Mouse (Mus musculus) spleen, postnatal 36 days (tissue): ENCODE measurements around the gene Prr22.

Experiments
- DNase-seq, 2 experiments: peaks; one replicate each; pipeline ENCODE4 v3.0.0; 2022; ENCODE audit warnings: low spot score in 2 of 2, mixed read lengths in 1 of 2

Gene Prr22

GRCm38 (mm10) chr17:56761077-56761476 lies 9.0 kb upstream of the Prr22 start:
- no peak for DNase-seq

GRCm38 (mm10) chr17:56761991-56762410 lies 8.0 kb upstream of the Prr22 start:
- peak; percentile 88 to 90 for DNase-seq

- DNase-seq: peak; percentile 67 to 74
These were observed 7.0 kb upstream of the Prr22 start for GRCm38 (mm10) chr17:56762769-56763731.

- DNase-seq: no peak
These were observed 6.3 kb upstream of the Prr22 start for GRCm38 (mm10) chr17:56763741-56764250.

- DNase-seq: peak; percentile 86 to 90
These were observed 5.3 kb upstream of the Prr22 start, which contains the start of gene Dus3l for GRCm38 (mm10) chr17:56764474-56765354. Gene Dus3l (plus strand): TSS chr17:56764757.

- no peak for DNase-seq
These were observed 4.6 kb upstream of the Prr22 start for GRCm38 (mm10) chr17:56765431-56765830.

GRCm38 (mm10) chr17:56766631-56767405 lies 3.2 kb upstream of the Prr22 start:
- DNase-seq: no peak

DNA sequence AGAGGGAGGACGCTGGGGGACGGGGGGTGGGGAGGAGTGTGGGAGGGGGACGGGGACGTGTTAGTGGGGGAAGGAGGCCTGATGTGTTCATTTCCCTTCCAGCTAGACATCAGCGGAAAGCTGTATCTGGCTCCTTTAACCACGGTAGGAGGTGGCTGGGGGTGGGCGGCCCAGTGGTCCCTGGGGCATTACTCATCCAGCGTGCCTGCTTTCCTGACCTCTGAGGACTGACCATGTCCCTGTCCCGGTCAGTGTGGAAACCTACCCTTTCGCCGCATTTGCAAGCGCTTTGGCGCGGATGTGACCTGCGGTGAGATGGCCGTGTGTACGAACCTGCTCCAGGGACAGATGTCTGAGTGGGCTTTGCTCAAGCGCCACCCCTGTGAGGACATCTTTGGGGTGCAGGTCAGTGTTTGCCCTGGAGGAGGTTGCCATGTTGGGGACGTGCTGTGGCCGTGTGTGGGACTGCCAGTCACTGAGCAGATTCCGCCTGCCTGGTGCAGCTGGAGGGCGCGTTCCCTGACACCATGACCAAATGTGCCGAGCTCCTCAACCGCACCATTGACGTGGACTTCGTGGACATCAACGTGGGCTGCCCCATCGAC lies 2.4 kb upstream of the Prr22 start:
- DNase-seq: no peak

GRCm38 (mm10) chr17:56768941-56769340 lies 1.1 kb upstream of the Prr22 start:
- DNase-seq: no peak

GRCm38 (mm10) chr17:56777568-56777967 lies 7.5 kb downstream of the Prr22 start:
- no peak for DNase-seq

- DNase-seq: no peak
These were observed 8.8 kb downstream of the Prr22 start for GRCm38 (mm10) chr17:56778779-56779362.

GRCm38 (mm10) chr17:56780291-56780978 lies 10.4 kb downstream of the Prr22 start:
- no peak for DNase-seq

DNA sequence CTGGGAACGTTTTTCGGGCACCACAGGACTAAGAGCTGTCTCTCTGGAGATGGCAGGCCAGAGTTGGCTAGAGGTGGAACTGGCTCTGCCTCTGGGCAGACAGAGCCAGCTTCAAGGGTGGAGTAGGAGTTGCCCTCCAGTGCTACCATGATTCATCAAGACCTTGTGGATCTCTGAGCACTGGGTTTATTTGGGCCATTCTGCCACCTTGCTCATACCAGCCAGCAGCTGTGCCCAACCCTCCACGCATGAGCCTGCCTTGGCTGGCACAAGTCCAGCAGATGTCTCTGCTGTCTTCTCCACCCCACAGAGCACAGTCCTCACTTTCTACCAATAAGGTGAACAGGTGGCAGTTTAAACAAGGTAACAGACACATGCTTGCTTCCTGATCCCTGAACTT lies 18.8 kb downstream of the Prr22 start:
- DNase-seq: no peak

DNA sequence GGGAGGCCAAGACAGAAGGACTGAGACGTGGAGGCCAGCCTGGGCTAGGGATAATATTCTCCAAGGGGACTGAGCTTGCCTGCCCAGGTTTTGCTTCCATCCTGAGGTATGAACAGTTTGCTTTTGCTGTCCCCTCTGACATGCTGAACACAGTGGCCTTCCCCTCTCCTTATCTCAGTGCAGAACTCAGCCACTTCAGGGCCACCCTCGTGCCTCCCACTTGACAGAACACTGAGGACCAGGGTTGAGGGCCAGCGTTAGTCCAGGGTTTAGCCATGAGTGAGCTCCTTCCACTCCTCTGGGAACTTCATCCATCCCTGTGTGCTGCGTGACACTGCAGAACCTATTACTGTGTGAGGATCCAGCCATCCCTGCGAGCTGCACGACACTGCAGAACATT lies 19.2 kb downstream of the Prr22 start:
- DNase-seq: no peak

DNA sequence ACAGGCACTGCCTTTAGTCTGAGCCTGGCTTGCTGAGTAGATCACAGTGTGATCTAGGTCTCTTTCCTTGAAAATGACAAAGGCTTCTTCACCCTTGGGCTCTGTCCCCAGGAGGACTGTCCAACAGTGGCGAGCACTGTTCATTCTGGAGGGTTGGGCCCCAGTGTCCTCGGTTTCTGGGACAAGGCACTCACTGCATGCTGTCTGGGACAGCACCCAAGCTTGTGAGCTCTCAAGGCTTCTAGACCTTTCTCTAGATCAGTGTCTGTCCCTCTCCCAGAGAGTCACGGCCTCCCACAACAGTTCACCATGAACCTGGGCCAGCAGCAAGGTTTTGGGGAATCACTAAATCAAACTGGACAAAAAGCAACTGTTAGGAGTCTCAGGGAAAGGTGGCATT lies 22.5 kb downstream of the Prr22 start:
- DNase-seq: no peak

GRCm38 (mm10) chr17:56793614-56794319 lies 23.7 kb downstream of the Prr22 start:
- peak; percentile 20 to 45 for DNase-seq

DNA sequence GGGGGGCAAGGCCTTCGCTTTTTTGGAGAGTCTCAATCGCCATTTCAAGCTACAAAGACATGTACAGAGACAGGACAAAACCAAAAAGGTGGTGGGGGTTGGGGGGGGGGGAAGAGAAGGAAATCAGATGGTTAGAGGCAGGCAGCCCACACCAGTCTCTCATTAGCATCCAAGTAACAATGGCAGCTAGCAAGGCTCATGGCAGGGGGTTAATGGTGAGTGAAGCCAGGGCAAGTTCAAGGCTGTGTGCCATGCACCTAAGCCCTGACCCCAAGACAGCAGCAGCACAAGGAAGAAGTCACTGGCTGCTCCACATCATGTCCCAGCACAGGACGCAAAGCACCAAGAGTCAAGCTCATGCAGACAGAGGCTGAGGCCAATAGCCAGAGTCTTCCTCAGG lies 29.2 kb downstream of the Prr22 start:
- DNase-seq: no peak

GRCm38 (mm10) chr17:56802065-56802464 lies 32.0 kb downstream of the Prr22 start:
- no peak for DNase-seq

GRCm38 (mm10) chr17:56804952-56805351 lies 34.9 kb downstream of the Prr22 start:
- DNase-seq: no peak
